Mouse (Mus musculus): Measurements from ENCODE around the gene Nabp2. TPM values are rescaled to one million over a fixed set of nuclear protein-coding genes. Genes with fewer than 3 reads are reported as not detected.

Nabp2 gene
- polyA plus RNA-seq, 1 experiment from 2014 or later, result 82.4 TPM

GRCm38 (mm10) chr10:128408591-128409535, 2.4 kb downstream of the Nabp2 start:
- Histone ChIP-seq H3K27me3 (ENCODE audit: insufficient read depth, low read length) (no peaks in the 10 kb centered on the region), H3K9ac (ENCODE audit: low read depth, low read length) (peak overlapping the region; percentile 73), H3K4me3 (replicated peaks; ENCODE audit: low read depth, low read length) (peak overlapping the region; percentile 66), H3K36me3 (ENCODE audit: insufficient read depth, low read length) (peaks cover 4% of the 10 kb centered on the region; the same call in 1 of the 2 replicates), H3K9me3 (replicated peaks; ENCODE audit: low read length) (no peaks in the 10 kb centered on the region), H3K4me2 (ENCODE audit: low read length) (peak overlapping the region; percentile 96), H3K4me1 (replicated peaks; ENCODE audit: insufficient read depth, low read length) (peaks cover 15% of the 10 kb centered on the region), H3K27ac (peak overlapping the region; percentile 77)
- DNase-seq (ENCODE audit: low spot score) (peak; percentile 47), ATAC-seq (replicated peaks; ENCODE audit: low FRiP score, low read depth) (no peak)
- WGBS, result 15% methylated on average over 35 of the region's 35 CpGs
- TF ChIP-seq CTCF (IDR thresholded peaks at IDR 0.05; ENCODE audit: low read depth), result no peak

- no peak for DNase-seq (ENCODE audit: low spot score)
- Histone ChIP-seq H3K36me3 (ENCODE audit: insufficient read depth, low read length) (peaks cover 4% of the 10 kb centered on the region; the same call in 1 of the 2 replicates), H3K4me2 (ENCODE audit: low read length) (no peak overlapping the region), H3K4me3 (replicated peaks; ENCODE audit: low read depth, low read length) (no peak overlapping the region), H3K9me3 (replicated peaks; ENCODE audit: low read length) (no peaks in the 10 kb centered on the region), H3K4me1 (replicated peaks; ENCODE audit: insufficient read depth, low read length) (0 out of 2 replicates have a peak, but pooled peaks cover 4% of the 10 kb centered on the region), H3K9ac (ENCODE audit: low read depth, low read length) (no peak overlapping the region), H3K27me3 (ENCODE audit: insufficient read depth, low read length) (no peaks in the 10 kb centered on the region), H3K27ac (no peak overlapping the region)
- WGBS, result 85% methylated on average over 7 of the region's 7 CpGs
- ATAC-seq (replicated peaks; ENCODE audit: low FRiP score, low read depth), result no peak
- no peak for TF ChIP-seq CTCF (IDR thresholded peaks at IDR 0.05; ENCODE audit: low read depth)
Observed at GRCm38 (mm10) chr10:128403931-128404330, 7.4 kb downstream of the Nabp2 start.

- H3K36me3 ChIP-seq (ENCODE audit: insufficient read depth, low read length), result peaks cover 4% of the 10 kb centered on the region; the same call in 1 of the 2 replicates
- WGBS, result 76% methylated on average over 9 of the region's 9 CpGs
- no peak for DNase-seq (ENCODE audit: low spot score)
- no peaks in the 10 kb centered on the region for H3K27me3 ChIP-seq (ENCODE audit: insufficient read depth, low read length)
- H3K4me3 ChIP-seq (replicated peaks; ENCODE audit: low read depth, low read length), result no peak overlapping the region
- no peak overlapping the region for H3K9ac ChIP-seq (ENCODE audit: low read depth, low read length)
- H3K4me2 ChIP-seq (ENCODE audit: low read length), result no peak overlapping the region
- H3K4me1 ChIP-seq (replicated peaks; ENCODE audit: insufficient read depth, low read length), result no peaks in the 10 kb centered on the region; the same call in 1 of the 2 replicates
- no peak for TF ChIP-seq CTCF (IDR thresholded peaks at IDR 0.05; ENCODE audit: low read depth)
- no peaks in the 10 kb centered on the region for H3K9me3 ChIP-seq (replicated peaks; ENCODE audit: low read length)
- no peak overlapping the region for H3K27ac ChIP-seq
- no peak for ATAC-seq (replicated peaks; ENCODE audit: low FRiP score, low read depth)
Observed at GRCm38 (mm10) chr10:128401638-128402037, 9.7 kb downstream of the Nabp2 start.

GRCm38 (mm10) chr10:128401056-128401455, 10.2 kb downstream of the Nabp2 start, which contains the start of gene Slc39a5:
Gene Slc39a5, minus strand, starts transcription at chr10:128401229.
- Histone ChIP-seq H3K9me3 (replicated peaks; ENCODE audit: low read length) (no peaks in the 10 kb centered on the region), H3K4me1 (replicated peaks; ENCODE audit: insufficient read depth, low read length) (no peaks in the 10 kb centered on the region; the same call in 1 of the 2 replicates), H3K36me3 (ENCODE audit: insufficient read depth, low read length) (peaks cover 3% of the 10 kb centered on the region; the same call in 1 of the 2 replicates), H3K9ac (ENCODE audit: low read depth, low read length) (0 out of 2 replicates have a peak within 1 kb of the TSS, but pooled peaks have one; percentile 5), H3K4me2 (ENCODE audit: low read length) (peak within 1 kb of the TSS; percentile 19; the same call in 1 of the 2 replicates), H3K27ac (peak within 1 kb of the TSS; percentile 44; the same call in 1 of the 2 replicates), H3K27me3 (ENCODE audit: insufficient read depth, low read length) (no peaks in the 10 kb centered on the region), H3K4me3 (replicated peaks; ENCODE audit: low read depth, low read length) (peak within 1 kb of the TSS; percentile 24; the same call in 1 of the 2 replicates)
- ATAC-seq (replicated peaks; ENCODE audit: low FRiP score, low read depth) (no peak), DNase-seq (ENCODE audit: low spot score) (no peak)
- WGBS, result 20% methylated on average over 2 of the region's 2 CpGs
- TF ChIP-seq CTCF (IDR thresholded peaks at IDR 0.05; ENCODE audit: low read depth), result no peak

- Histone ChIP-seq H3K4me1 (replicated peaks; ENCODE audit: insufficient read depth, low read length) (no peaks in the 10 kb centered on the region; the same call in 1 of the 2 replicates), H3K9ac (ENCODE audit: low read depth, low read length) (no peak overlapping the region), H3K9me3 (replicated peaks; ENCODE audit: low read length) (no peaks in the 10 kb centered on the region), H3K36me3 (ENCODE audit: insufficient read depth, low read length) (no peaks in the 10 kb centered on the region), H3K27me3 (ENCODE audit: insufficient read depth, low read length) (no peaks in the 10 kb centered on the region), H3K4me2 (ENCODE audit: low read length) (peak overlapping the region; percentile 19; the same call in 1 of the 2 replicates), H3K27ac (0 out of 2 replicates have a peak overlapping the region, but pooled peaks have one; percentile 1), H3K4me3 (replicated peaks; ENCODE audit: low read depth, low read length) (peak overlapping the region; percentile 24; the same call in 1 of the 2 replicates)
- 21% methylated on average over 5 of the region's 5 CpGs for WGBS
- peak; percentile 22 for DNase-seq (ENCODE audit: low spot score)
- TF ChIP-seq CTCF (IDR thresholded peaks at IDR 0.05; ENCODE audit: low read depth), result 0 out of 2 replicates have a peak, but pooled peaks have one; percentile 10
- ATAC-seq (replicated peaks; ENCODE audit: low FRiP score, low read depth), result peak; percentile 84
Observed at GRCm38 (mm10) chr10:128400338-128400737, 11.0 kb downstream of the Nabp2 start.

- ATAC-seq (replicated peaks; ENCODE audit: low FRiP score, low read depth), result no peak
- 40% methylated on average over 7 of the region's 7 CpGs for WGBS
- Histone ChIP-seq H3K36me3 (ENCODE audit: insufficient read depth, low read length) (peaks cover 12% of the 10 kb centered on the region; the same call in 1 of the 2 replicates), H3K27ac (no peak overlapping the region), H3K27me3 (ENCODE audit: insufficient read depth, low read length) (no peaks in the 10 kb centered on the region), H3K4me1 (replicated peaks; ENCODE audit: insufficient read depth, low read length) (no peaks in the 10 kb centered on the region; the same call in 1 of the 2 replicates), H3K4me2 (ENCODE audit: low read length) (no peak overlapping the region), H3K9ac (ENCODE audit: low read depth, low read length) (no peak overlapping the region), H3K4me3 (replicated peaks; ENCODE audit: low read depth, low read length) (no peak overlapping the region), H3K9me3 (replicated peaks; ENCODE audit: low read length) (no peaks in the 10 kb centered on the region)
- no peak for DNase-seq (ENCODE audit: low spot score)
- no peak for TF ChIP-seq CTCF (IDR thresholded peaks at IDR 0.05; ENCODE audit: low read depth)
Observed at GRCm38 (mm10) chr10:128397466-128397865, 13.8 kb downstream of the Nabp2 start.

All from kidney, postnatal 0 days (tissue).